Mouse (Mus musculus) liver, adult (tissue): Measurements from ENCODE around the gene Mgmt.

ENCODE experiments used
- GATA4 ChIP-seq: IDR thresholded peaks from 2 replicates; pipeline ENCODE4 v1.6.1; 2014; ENCODE audit warnings: mild to moderate bottlenecking, low read length; ENCODE audit not compliant: insufficient replicate concordance

Mgmt gene

DNA sequence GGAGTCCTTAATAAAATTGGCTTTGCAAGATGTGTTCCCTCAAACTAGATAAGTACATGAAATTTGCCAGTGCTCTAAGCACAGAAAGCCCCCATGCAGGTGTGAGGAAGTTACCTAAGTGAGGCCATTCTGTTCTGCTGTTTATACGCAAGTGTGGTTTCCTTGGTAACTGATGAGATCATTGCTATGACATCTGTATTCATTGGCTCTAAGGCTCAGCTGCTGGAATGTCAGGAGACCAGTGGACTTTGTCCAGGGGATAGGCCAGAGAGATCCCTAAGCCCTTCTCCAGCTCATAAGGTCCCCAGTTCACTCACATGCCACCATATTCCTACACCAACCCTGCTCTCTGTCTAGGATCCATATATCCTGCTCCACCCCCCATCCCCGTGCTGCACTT is 257.4 kb downstream of the Mgmt start:
- no peak for TF ChIP-seq GATA4

DNA sequence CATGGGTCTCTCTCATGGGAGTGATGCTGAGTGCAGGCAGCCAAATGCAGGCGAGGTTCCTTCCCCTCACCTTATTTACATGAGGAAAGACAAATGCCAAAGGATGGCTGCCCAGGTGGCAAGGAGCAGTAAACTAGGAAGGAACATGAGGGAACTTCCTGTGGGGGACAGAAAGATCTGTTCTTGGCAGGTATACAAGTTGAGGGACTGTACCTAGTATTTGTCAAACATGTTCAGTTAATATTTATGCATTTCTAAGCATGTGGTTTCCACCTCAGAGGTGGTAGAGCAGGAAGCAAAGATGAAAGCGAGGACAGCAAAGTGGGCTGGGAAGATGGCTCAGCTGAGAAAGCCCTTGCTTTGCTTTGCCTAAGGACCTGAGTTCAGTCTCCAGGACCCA is 260.2 kb downstream of the Mgmt start:
- TF ChIP-seq GATA4 = no peak

DNA sequence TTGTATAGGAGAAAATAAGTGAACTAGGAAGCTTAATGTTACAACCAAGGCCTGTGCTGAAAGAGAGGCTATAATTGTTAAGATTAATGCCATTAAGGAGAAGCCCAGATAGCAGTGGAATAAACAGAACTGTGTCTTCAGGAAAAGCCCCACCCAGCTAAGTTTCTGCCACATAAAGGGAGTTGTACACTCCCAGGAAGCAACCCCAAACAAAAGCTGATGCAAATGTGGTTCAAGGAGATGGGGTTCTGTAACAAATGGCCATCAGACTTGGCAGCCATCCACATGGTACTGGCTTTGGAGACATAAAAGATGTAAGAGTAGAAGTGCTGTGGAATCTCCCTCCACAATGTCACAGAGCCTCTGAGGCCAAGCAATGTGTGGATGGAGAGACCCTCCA is 264.7 kb downstream of the Mgmt start:
- no peak for TF ChIP-seq GATA4

DNA sequence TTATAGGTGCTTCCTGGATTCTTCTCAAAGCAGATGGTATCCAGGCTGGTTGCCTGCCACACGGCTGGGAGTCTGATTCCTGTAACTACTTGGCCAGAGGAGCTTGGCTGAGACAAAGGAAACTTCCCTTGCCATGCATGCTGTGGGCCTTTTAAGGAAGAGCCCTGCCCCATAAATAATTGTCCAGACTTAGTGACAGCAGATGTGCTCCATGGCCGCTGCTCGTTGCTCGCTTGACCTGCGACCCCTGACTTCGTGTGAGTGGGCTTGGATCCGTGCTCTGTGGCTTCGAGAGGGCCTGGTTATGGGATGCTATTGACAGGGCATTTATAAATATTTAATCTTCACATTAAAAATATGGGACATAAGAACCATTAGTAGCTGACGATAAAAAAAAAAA is 277.9 kb downstream of the Mgmt start:
- TF ChIP-seq GATA4 = no peak
